Mouse (Mus musculus): Measurements from ENCODE around the gene Otulin.

DNA sequence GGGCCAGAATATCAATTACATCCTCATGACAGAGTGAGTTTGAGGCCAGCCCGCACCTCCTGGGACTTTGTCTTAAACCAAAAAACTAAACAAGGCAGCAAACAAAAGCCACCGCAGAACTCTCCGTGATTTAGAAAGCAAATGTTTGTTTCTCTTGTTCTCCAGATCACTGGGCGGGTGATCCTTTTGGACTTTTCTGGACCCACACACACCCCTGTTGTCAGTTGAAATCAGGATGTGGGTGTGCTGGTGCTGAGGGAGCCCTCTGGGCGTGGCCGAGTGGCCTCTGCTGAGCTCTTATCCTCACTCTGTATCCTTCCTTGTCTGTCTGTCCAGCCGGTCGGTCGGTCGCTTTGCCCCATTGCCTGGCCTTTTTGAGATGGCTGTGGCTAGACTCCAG, 81.4 kb downstream of the Otulin start:
- TF ChIP-seq CTCF (IDR thresholded peaks at IDR 0.05; ENCODE audit: insufficient read depth, low read length) (no peak), POLR2A (IDR thresholded peaks at IDR 0.05; ENCODE audit: borderline replicate concordance, extremely low read depth, low read depth, low read length) (no peak)

All from lung, adult 2 months (tissue).